Mouse (Mus musculus): ENCODE measurements at regions not wholly inside any gene's neighbourhood (a gene's known extent, or its start where the extent isn't known, plus 50 kb on each side); places are given as distances from the start of the nearest gene placed in this dataset.

GRCm38 (mm10) chr10:24532776-24533175 lies 62.5 kb upstream of the Ccn2 start:
- H3K9ac ChIP-seq, result no peak overlapping the region
- ATAC-seq (ENCODE audit: insufficient number of reproducible peaks, low FRiP score, low TSS enrichment, low read depth), result no peak
- H3K4me3 ChIP-seq, result no peak overlapping the region
- no peaks in the 10 kb centered on the region for H3K9me3 ChIP-seq
- WGBS, result 66% methylated on average over 2 of the region's 2 CpGs
- H3K36me3 ChIP-seq, result no peaks in the 10 kb centered on the region
- H3K27me3 ChIP-seq, result no peaks in the 10 kb centered on the region
- H3K4me1 ChIP-seq, result peaks cover 5% of the 10 kb centered on the region; the same call in 1 of the 2 replicates
- H3K4me2 ChIP-seq, result no peak overlapping the region
- no peak overlapping the region for H3K27ac ChIP-seq

GRCm38 (mm10) chr10:24534901-24535300 lies 60.3 kb upstream of the Ccn2 start:
- Histone ChIP-seq H3K9me3 (no peaks in the 10 kb centered on the region), H3K36me3 (no peaks in the 10 kb centered on the region), H3K4me2 (no peak overlapping the region), H3K27me3 (no peaks in the 10 kb centered on the region), H3K27ac (peak overlapping the region; percentile 51), H3K4me3 (no peak overlapping the region), H3K9ac (no peak overlapping the region), H3K4me1 (peaks cover 5% of the 10 kb centered on the region; the same call in 1 of the 2 replicates)
- WGBS, result 62% methylated on average over 11 of the region's 11 CpGs
- ATAC-seq (ENCODE audit: insufficient number of reproducible peaks, low FRiP score, low TSS enrichment, low read depth), result no peak

GRCm38 (mm10) chr10:24535461-24535860 lies 59.8 kb upstream of the Ccn2 start:
- no peaks in the 10 kb centered on the region for H3K9me3 ChIP-seq
- no peak overlapping the region for H3K4me2 ChIP-seq
- H3K4me1 ChIP-seq, result peaks cover 5% of the 10 kb centered on the region; the same call in 1 of the 2 replicates
- H3K27me3 ChIP-seq, result no peaks in the 10 kb centered on the region
- peak overlapping the region; percentile 51 for H3K27ac ChIP-seq
- 81% methylated on average over 6 of the region's 6 CpGs for WGBS
- H3K4me3 ChIP-seq, result no peak overlapping the region
- ATAC-seq (ENCODE audit: insufficient number of reproducible peaks, low FRiP score, low TSS enrichment, low read depth), result no peak
- H3K36me3 ChIP-seq, result no peaks in the 10 kb centered on the region
- H3K9ac ChIP-seq, result no peak overlapping the region

- Histone ChIP-seq H3K9ac (no peak overlapping the region), H3K9me3 (no peaks in the 10 kb centered on the region), H3K27ac (no peak overlapping the region), H3K36me3 (no peaks in the 10 kb centered on the region), H3K4me1 (no peaks in the 10 kb centered on the region), H3K4me2 (no peak overlapping the region), H3K4me3 (no peak overlapping the region), H3K27me3 (no peaks in the 10 kb centered on the region)
- WGBS, result 63% methylated on average over 4 of the region's 4 CpGs
- ATAC-seq (ENCODE audit: insufficient number of reproducible peaks, low FRiP score, low TSS enrichment, low read depth), result no peak
Observed at GRCm38 (mm10) chr10:24541990-24542389, 53.3 kb upstream of the Ccn2 start.
